Mouse (Mus musculus) stomach, postnatal 0 days (tissue): ENCODE data around the gene Lmx1a. TPM values are rescaled to one million over a fixed set of nuclear protein-coding genes. Genes with fewer than 3 reads are reported as not detected.

Experiments
- ATAC-seq: fragments of 200-750 bp; cut with Nextera tagmentation; 2 replicates; pipeline ENCODE4 v1.8.0; 2017; ENCODE audit not compliant: low FRiP score, low TSS enrichment
- DNase-seq: peaks from one replicate; pipeline ENCODE4 v3.0.0-alpha.2; 2016; ENCODE audit warnings: low spot score
- H3K27ac ChIP-seq: fragments of 300-500 bp; sonication (generic); replicated peaks from 2 replicates; pipeline ENCODE4 v1.5.1; 2014; ENCODE audit warnings: mild to moderate bottlenecking, control low read depth
- H3K27me3 ChIP-seq: fragments of 300-500 bp; sonication (generic); 2 replicates; pipeline ENCODE4 v1.6.1; 2014; ENCODE audit warnings: low read length; ENCODE audit not compliant: control insufficient read depth, insufficient read depth
- H3K36me3 ChIP-seq: fragments of 300-500 bp; sonication (generic); 2 replicates; pipeline ENCODE4 v1.6.1; 2014; ENCODE audit warnings: low read length, mixed read lengths; ENCODE audit not compliant: control insufficient read depth, insufficient read depth
- H3K4me1 ChIP-seq: fragments of 300-500 bp; sonication (generic); replicated peaks from 2 replicates; pipeline ENCODE4 v1.6.1; 2014; ENCODE audit warnings: antibody characterized with exemption; ENCODE audit not compliant: control insufficient read depth, insufficient read depth
- H3K4me2 ChIP-seq: fragments of 300-500 bp; sonication (generic); replicated peaks from 2 replicates; pipeline ENCODE4 v1.6.1; 2014; ENCODE audit warnings: low read depth, mild to moderate bottlenecking, control low read depth, moderate library complexity
- H3K4me3 ChIP-seq: fragments of 300-500 bp; sonication (generic); 2 replicates; pipeline ENCODE4 v1.5.1; 2014; ENCODE audit warnings: low read depth, low read length, control low read depth
- H3K9ac ChIP-seq: fragments of 300-500 bp; sonication (generic); 2 replicates; pipeline ENCODE4 v1.6.1; 2014; ENCODE audit warnings: mild to moderate bottlenecking, low read length, control low read depth, mixed read lengths
- H3K9me3 ChIP-seq: fragments of 300-500 bp; sonication (generic); 2 replicates; pipeline ENCODE4 v1.6.1; 2016; ENCODE audit warnings: low read length; ENCODE audit not compliant: control insufficient read depth
- CTCF ChIP-seq: IDR thresholded peaks from 2 replicates; pipeline ENCODE4 v1.5.1; 2016; ENCODE audit warnings: antibody characterized with exemption, low read depth, mild to moderate bottlenecking, moderate library complexity
- EP300 ChIP-seq: optimal IDR thresholded peaks from 2 replicates; pipeline ENCODE3; 2016; ENCODE audit warnings: antibody characterized with exemption
- WGBS: fragments of 180-500 bp; shearing (Covaris S2); extraction: QIAGEN DNeasy Blood & Tissue Kit; methylation state at CpG from one replicate; pipeline ENCODE4 v1.1.7; 2014; 5-methylcytosine and 5-hydroxymethylcytosine counted together
- polyA plus RNA-seq: library from polyadenylated mRNA; unstranded; fragments of >200 nt; fragmentation: Nextera tagmentation; extraction: Ambion mirVana; gene quantifications from 2 replicates; pipeline ENCODE4 v1.2.1, GENCODE M21; 2015

Lmx1a gene
- polyA plus RNA-seq, 1 experiment from 2014 or later, result not detected

GRCm38 (mm10) chr1:167802510-167803271 lies 113.7 kb downstream of the Lmx1a start:
- 2% methylated on average over 54 of the region's 59 CpGs for WGBS
- TF ChIP-seq CTCF, result no peak
- no peak for TF ChIP-seq EP300
- no peak overlapping the region for H3K9ac ChIP-seq

GRCm38 (mm10) chr1:167803351-167803981 lies 114.4 kb downstream of the Lmx1a start:
- Histone ChIP-seq H3K4me1 (no peaks in the 10 kb centered on the region), H3K27ac (no peak overlapping the region), H3K4me3 (peak overlapping the region; percentile 46), H3K27me3 (no peaks in the 10 kb centered on the region), H3K4me2 (peak overlapping the region; percentile 90), H3K9me3 (no peaks in the 10 kb centered on the region), H3K9ac (no peak overlapping the region), H3K36me3 (no peaks in the 10 kb centered on the region)
- TF ChIP-seq CTCF, result no peak
- TF ChIP-seq EP300, result no peak
- ATAC-seq, result no peak
- WGBS, result 27% methylated on average over 10 of the region's 10 CpGs
- DNase-seq, result no peak

More at GRCm38 (mm10) chr1:167802510-167803271, 113.7 kb downstream of the Lmx1a start:
- peak overlapping the region; percentile 46 for H3K4me3 ChIP-seq
- no peaks in the 10 kb centered on the region for H3K4me1 ChIP-seq
- DNase-seq, result peak; percentile 52
- H3K36me3 ChIP-seq, result no peaks in the 10 kb centered on the region
- no peaks in the 10 kb centered on the region for H3K27me3 ChIP-seq
- peak overlapping the region; percentile 90 for H3K4me2 ChIP-seq
- peak; percentile 49; the same call in 1 of the 2 replicates for ATAC-seq
- H3K9me3 ChIP-seq, result no peaks in the 10 kb centered on the region
- no peak overlapping the region for H3K27ac ChIP-seq

- H3K4me1 ChIP-seq, result no peaks in the 10 kb centered on the region
- TF ChIP-seq CTCF, result no peak
- TF ChIP-seq EP300, result no peak
- WGBS, result 46% methylated on average over 7 of the region's 7 CpGs
- H3K27ac ChIP-seq, result no peak overlapping the region
- DNase-seq (no peak), ATAC-seq (no peak)
- no peaks in the 10 kb centered on the region for H3K27me3 ChIP-seq
- no peaks in the 10 kb centered on the region for H3K36me3 ChIP-seq
- H3K4me3 ChIP-seq, result no peak overlapping the region
- no peak overlapping the region for H3K4me2 ChIP-seq
- no peak overlapping the region for H3K9ac ChIP-seq
- no peaks in the 10 kb centered on the region for H3K9me3 ChIP-seq
These were observed 115.8 kb downstream of the Lmx1a start for GRCm38 (mm10) chr1:167804836-167805235.

GRCm38 (mm10) chr1:167811141-167811540 lies 122.1 kb downstream of the Lmx1a start:
- ATAC-seq (no peak), DNase-seq (no peak)
- Histone ChIP-seq H3K9me3 (no peaks in the 10 kb centered on the region), H3K9ac (no peak overlapping the region), H3K4me3 (no peak overlapping the region), H3K27me3 (no peaks in the 10 kb centered on the region), H3K36me3 (no peaks in the 10 kb centered on the region), H3K4me1 (no peaks in the 10 kb centered on the region), H3K4me2 (no peak overlapping the region), H3K27ac (no peak overlapping the region)
- 75% methylated on average over 4 of the region's 4 CpGs for WGBS
- no peak for TF ChIP-seq EP300
- TF ChIP-seq CTCF, result no peak

- ATAC-seq (no peak), DNase-seq (no peak)
- Histone ChIP-seq H3K4me3 (no peak overlapping the region), H3K36me3 (no peaks in the 10 kb centered on the region), H3K4me1 (no peaks in the 10 kb centered on the region), H3K27ac (no peak overlapping the region), H3K27me3 (no peaks in the 10 kb centered on the region), H3K9ac (no peak overlapping the region), H3K4me2 (no peak overlapping the region), H3K9me3 (no peaks in the 10 kb centered on the region)
- TF ChIP-seq CTCF (no peak), EP300 (no peak)
- WGBS, result 85% methylated on average over 4 of the region's 4 CpGs
These were observed 126.1 kb downstream of the Lmx1a start for GRCm38 (mm10) chr1:167815166-167815565.

GRCm38 (mm10) chr1:167817028-167817427 lies 128.0 kb downstream of the Lmx1a start:
- Histone ChIP-seq H3K4me1 (no peaks in the 10 kb centered on the region), H3K27me3 (no peaks in the 10 kb centered on the region), H3K9me3 (no peaks in the 10 kb centered on the region), H3K27ac (no peak overlapping the region), H3K4me2 (no peak overlapping the region), H3K9ac (no peak overlapping the region), H3K4me3 (no peak overlapping the region), H3K36me3 (no peaks in the 10 kb centered on the region)
- ATAC-seq (no peak), DNase-seq (no peak)
- TF ChIP-seq CTCF (no peak), EP300 (no peak)
- WGBS, result 63% methylated on average over 6 of the region's 6 CpGs
